Mouse (Mus musculus) NIH3T3 (cell line): ENCODE data around the gene Nrgn.

ENCODE experiments used
- DNase-seq: peaks from one replicate; pipeline ENCODE4 v3.0.0-alpha.2; 2012; ENCODE audit warnings: low read depth

Nrgn gene

GRCm38 (mm10) chr9:37552536-37553293 lies at the start of gene Nrgn:
Gene Nrgn (minus strand): TSS chr9:37552904.
- DNase-seq, result peak; percentile 62

- no peak for DNase-seq
Measured at GRCm38 (mm10) chr9:37600538-37601205, 48.0 kb upstream of the Nrgn start.

- no peak for DNase-seq
Measured at GRCm38 (mm10) chr9:37598637-37599036, 45.9 kb upstream of the Nrgn start.

- no peak for DNase-seq
Measured at GRCm38 (mm10) chr9:37595570-37595969, 42.9 kb upstream of the Nrgn start.

GRCm38 (mm10) chr9:37593690-37594089 lies 41.0 kb upstream of the Nrgn start:
- no peak for DNase-seq

GRCm38 (mm10) chr9:37592633-37593032 lies 39.9 kb upstream of the Nrgn start:
- DNase-seq, result no peak

GRCm38 (mm10) chr9:37592025-37592424 lies 39.3 kb upstream of the Nrgn start:
- DNase-seq, result no peak

- no peak for DNase-seq
Measured at GRCm38 (mm10) chr9:37590381-37590780, 37.7 kb upstream of the Nrgn start.

GRCm38 (mm10) chr9:37586718-37587117 lies 34.0 kb upstream of the Nrgn start:
- no peak for DNase-seq

- no peak for DNase-seq
Measured at GRCm38 (mm10) chr9:37583594-37583993, 30.9 kb upstream of the Nrgn start.

GRCm38 (mm10) chr9:37576436-37576930 lies 23.8 kb upstream of the Nrgn start:
- peak; percentile 35 for DNase-seq

GRCm38 (mm10) chr9:37572204-37572876 lies 19.6 kb upstream of the Nrgn start:
- no peak for DNase-seq

GRCm38 (mm10) chr9:37569231-37569835 lies 16.6 kb upstream of the Nrgn start:
- DNase-seq, result no peak

- no peak for DNase-seq
Measured at GRCm38 (mm10) chr9:37568605-37569214, 16.0 kb upstream of the Nrgn start.

GRCm38 (mm10) chr9:37567892-37568604 lies 15.3 kb upstream of the Nrgn start:
- DNase-seq, result no peak

GRCm38 (mm10) chr9:37567454-37567853 lies 14.8 kb upstream of the Nrgn start:
- no peak for DNase-seq

- DNase-seq, result no peak
Measured at GRCm38 (mm10) chr9:37567019-37567418, 14.3 kb upstream of the Nrgn start.

- no peak for DNase-seq
Measured at GRCm38 (mm10) chr9:37563805-37564204, 11.1 kb upstream of the Nrgn start.

GRCm38 (mm10) chr9:37560617-37561016 lies 7.9 kb upstream of the Nrgn start:
- no peak for DNase-seq

- no peak for DNase-seq
Measured at GRCm38 (mm10) chr9:37556366-37556765, 3.7 kb upstream of the Nrgn start.
